Mouse (Mus musculus): ENCODE results near the gene Galnt13.
"Not testable (repeated sequence)": the region's sequence is repeated elsewhere in the genome, so short reads cannot be mapped to it uniquely, and the experiment has no call there.

Gene Galnt13

DNA sequence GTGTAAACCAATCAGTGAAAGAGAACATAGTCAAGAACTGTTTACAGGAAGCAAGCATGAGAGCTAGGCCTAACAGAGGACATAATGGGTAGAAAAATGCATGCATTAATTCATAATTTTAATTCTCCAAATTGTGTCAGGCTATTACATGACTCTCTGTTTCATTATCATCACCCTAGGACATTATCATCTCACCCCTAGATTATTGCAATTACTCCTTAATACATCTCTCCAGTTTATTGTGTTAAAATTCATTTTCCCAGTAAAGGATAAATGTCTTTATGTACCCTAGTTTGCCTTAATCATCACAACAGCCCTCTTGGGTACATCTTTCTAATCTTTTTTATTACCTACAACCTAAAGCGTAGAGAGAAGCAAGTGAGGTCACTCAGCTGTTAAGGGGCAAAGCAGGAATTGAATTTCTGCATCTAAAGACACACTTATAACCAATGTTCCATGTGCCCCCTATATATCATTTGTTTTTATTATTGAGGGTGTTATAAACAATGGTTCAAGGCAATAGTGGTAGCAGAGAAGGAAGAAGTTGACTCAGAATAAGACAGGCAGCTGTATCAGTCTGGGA is 479.1 kb downstream of the Galnt13 start:
- no peak for DNase-seq (ENCODE audit: low spot score)

DNA sequence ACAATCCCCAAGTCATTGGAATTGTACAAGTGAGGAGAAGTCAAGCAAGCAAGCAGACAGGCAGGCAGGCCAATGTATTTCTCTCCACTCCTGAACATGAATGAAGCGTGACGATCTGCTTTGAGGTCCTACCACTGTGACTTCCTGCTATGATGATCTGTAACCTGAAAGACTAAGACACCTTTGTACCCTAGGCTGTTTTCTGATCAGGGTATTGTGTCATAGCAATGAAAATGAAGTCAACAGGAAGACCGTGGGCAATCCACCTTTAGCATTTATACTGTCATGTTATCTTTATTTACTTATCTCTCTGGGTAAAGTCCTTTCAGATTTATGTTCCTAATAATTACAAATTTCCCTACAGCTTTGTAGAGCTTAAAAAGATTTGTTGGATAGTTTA is 500.3 kb downstream of the Galnt13 start:
- no peak for DNase-seq (ENCODE audit: low spot score)

DNA sequence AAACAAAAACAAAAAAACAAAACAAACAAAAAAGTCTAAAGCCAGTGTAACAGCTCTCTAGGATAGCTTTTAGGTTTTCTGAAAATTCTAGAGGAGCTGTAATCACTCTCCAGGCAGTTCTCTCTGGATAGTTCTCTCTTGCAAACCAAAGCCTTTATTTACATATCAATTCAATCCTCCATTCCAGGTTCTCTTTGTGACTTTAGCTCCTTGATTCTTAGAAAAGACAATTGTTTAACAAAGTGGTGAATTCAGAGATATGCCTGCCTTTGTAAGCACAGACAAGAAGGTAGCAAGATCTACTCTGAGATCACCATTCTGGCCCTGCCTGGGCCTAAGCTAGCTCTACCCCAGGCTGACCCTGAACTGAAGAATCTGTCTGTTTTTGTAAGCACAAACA is 501.2 kb downstream of the Galnt13 start:
- no peak for DNase-seq (ENCODE audit: low spot score)

DNA sequence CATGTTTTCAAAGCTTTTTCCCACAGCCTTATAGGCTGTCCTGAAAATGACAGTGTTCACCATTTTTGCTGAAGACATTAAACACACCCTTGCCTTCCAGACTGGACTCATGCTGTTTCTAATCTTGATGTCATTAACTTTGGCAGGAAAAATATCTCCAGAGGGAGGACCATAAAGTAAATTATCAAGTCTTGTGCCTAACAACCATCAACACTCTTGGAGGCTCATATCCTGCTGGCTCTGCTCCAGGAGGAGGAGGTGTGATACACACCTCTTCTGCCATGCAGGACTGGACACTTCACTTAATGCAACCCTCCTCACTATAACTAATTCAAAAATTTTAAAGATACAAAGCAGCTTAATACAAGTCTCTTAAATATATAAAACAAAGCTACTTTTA is 502.0 kb downstream of the Galnt13 start:
- DNase-seq (ENCODE audit: low spot score), result no peak

DNA sequence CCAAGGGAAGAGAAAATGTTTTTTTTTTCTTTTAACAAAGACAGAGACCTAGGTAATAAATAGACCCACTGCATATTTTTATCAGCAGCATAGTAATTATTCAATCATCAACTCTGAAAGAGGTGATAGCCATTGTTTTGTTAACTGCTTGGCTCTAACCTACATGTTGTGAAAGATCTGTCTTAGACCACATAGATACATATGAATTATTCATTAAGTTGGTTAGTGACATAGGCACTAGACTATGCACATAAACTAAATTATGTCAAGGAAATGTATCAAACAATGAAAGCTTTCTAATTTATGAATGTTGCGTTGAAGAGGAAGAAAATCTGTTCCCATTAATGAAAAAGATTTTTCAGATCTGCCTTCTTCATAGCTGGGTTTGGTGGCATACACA is 507.3 kb downstream of the Galnt13 start:
- DNase-seq (ENCODE audit: low spot score), result no peak

DNA sequence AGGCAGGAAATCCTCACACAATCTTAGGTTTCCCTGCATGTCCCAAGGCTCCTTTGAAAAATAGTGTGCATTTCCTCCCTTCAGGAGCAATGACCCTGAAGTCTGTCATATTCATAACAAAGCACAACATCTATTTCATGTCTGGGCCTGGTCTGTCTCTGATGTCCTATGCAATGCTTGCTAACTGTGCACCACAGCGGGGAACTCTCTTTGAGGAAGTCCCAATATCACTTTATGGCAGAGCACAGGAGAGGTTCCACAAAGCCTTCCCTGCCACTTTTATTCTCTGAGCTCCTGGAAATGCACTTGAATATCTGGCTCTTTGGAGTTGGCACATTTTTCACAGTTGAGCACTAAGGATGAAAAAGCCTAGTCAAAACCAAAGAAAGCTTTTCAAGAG is 547.7 kb downstream of the Galnt13 start:
- DNase-seq (ENCODE audit: low spot score), result no peak

DNA sequence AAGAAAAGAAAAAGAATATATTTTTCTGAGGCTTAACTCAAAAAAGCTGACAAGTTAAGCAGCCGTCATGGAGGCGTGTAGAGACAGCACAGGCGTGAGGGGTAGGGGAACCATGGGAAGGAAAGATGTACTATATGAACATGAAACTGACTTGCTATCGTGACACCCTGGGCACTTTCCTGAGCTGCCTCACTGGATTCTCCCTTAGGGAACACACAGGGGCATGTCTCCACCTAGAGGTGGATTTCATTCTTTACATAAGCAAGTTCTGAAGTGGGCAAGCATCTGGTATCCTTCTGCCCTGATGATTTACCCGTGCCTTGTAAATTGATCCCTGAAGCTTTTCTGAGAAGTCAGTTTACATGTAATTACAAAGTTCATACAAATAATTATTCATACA is 586.4 kb downstream of the Galnt13 start:
- not testable (repeated sequence) for DNase-seq (ENCODE audit: low spot score)

DNA sequence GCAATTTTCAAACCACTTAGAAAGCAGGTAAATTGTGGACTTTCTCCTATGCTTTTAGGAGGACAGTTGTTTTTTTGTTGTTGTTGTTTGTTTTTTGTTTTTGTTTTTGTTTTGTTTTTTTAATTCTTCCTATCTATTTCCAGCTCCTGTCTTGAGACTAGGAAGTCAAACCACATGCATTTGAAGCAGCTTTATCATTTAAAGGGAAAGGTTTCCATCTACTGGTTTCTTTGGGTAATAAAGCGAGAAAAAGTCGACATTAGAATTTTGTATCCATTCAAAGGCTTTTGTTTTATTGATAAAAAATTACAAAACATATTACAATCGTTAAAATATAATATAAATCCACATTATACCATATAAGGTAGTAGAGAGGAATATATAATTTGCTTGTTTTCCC is 598.5 kb downstream of the Galnt13 start:
- no peak for DNase-seq (ENCODE audit: low spot score)

DNA sequence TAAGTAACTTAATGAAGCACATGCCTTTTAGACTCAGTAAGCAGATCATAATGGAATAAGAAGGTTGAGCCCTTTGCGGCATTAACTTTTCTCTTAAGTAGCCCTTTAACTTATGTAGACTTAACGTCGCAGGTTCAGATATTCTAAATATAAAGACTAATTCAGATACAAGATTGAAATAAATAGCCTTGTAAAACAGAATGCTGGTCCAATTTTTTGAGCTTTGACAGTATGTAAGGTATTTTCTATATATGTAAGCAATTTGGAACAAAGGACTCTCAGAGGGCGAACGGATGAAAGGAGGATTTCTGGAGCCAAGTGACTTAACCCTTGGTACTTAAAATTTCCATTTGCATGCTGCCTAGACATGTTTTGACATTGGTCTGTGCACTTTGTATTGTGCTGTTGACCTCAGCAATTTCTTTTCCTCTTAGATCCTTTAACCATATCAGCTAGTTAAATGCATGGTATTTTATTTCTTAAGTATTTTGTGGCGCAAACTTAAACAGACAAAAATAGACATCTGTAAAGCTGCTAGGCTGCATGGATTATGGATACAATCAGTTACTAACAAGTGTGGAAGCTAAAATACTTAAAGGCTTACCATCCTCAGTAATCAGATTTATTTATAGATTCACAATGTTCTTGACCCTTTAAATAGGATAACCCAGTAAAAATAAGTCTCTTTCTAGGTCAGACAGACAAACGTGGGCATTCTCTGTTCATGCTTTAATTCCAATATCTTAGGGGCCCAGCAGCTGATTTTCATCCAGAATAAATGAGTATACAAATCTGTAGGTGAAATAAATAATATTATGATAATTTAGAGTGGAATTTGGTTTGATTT is 629.6 kb downstream of the Galnt13 start:
- DNase-seq (ENCODE audit: low spot score), result no peak

DNA sequence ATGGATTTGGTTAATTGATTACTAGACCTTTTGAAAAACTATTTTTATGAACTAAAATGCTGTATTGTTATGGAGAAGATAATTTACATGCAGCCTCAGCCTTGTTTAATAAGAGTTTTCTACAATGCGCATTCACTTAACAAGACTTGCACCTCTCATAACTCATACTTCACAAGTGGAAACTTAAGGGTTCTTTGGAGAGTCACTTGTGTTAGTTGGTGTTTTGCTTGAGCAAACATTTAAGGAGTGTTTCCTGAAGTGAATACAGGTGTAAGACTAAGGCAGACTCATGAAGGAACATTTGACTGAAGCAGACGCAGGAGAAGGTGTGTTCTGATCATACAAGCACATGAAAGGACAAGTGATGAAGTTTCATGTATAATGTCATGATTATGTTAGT is 649.5 kb downstream of the Galnt13 start:
- DNase-seq (ENCODE audit: low spot score), result no peak

DNA sequence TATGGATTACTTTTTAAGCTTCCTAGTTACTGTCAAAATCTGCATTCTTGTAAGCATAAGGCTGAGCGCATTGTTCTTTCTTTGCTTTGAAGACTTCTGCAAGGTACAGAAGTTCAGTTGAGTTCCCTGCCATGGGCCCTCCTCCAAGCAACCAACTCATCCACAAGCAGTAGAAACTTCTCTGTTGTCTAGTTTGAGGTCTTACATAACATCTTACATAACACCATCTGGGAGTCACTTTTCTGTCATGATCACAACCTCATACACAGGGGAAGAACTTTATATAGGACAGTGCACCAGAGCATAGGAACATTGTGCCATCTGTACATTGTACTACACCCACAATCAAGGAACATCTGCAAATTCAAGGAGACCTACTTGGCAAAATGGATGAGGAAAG is 651.9 kb downstream of the Galnt13 start:
- DNase-seq (ENCODE audit: low spot score), result no peak

DNA sequence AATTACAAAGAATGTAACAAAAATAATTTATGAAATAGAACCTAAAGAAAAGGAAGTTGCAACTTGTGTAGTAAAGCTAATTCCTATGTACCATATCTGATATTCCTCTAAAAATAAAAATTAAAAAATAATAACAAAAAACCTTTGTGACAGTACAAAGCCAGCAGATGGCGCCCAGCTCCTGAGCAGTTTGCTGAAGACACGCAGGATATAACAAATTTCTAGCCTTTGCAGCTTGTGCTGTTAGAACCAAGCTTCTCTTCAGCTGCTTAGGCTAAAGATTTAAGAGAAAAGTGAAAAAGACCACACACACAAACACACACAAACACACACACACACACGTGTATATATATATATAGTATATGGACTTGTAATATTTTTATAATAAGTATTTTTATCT is 654.2 kb downstream of the Galnt13 start:
- no peak for DNase-seq (ENCODE audit: low spot score)

DNA sequence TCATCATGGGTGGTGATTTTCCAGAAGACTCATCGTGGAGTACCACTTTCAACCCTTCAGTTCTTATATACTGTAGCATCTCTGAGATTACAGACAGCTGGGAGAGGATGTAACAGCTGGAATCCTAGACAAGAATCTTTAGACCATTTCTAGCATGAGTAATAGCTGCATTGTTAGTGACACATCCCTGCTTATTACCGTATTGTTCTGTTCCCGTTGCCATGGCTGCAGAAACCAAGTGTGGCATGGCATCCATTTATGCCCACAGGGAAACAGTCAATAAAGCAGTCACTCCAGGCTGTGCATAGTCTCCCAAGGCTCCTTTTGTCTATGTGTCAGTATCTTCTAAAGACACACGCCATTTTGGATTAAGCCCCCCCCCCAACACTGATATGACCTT is 655.4 kb downstream of the Galnt13 start:
- no peak for DNase-seq (ENCODE audit: low spot score)

DNA sequence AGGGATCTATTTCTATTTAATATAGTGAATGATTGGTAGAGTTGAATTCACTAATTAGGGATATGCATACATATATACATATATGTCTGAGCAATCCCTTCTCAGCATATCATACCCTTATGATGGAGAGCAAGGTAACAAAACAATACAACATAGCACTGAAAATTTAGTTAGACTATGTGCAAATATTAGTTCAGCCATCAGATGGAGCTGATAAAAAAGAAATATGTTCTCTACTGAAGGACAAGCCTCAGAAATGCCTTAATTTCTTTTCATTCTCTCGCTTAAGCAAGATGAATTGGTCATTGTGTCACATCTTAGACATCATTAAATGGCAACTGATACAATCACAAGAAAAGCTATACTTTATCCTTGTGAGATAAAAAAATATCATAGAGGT is 663.0 kb downstream of the Galnt13 start:
- no peak for DNase-seq (ENCODE audit: low spot score)

DNA sequence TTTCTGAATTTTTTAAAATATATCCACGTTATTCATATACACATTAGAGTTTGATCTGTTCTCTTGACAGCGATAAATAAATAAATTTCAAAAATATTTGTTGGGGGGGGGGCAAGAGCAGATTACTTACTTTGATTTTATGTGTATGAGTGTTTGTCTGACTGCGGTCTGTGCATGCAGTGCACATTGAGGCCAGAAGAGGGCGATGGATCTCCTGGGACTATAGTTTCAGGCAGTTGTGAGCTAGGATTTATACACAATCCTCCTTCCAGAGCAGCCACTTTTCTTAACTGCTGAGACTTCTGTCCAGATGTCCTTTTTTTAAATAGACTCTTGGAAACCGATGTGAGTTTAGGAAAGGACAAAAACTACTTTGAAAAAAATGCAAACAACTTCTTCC is 665.2 kb downstream of the Galnt13 start:
- no peak for DNase-seq (ENCODE audit: low spot score)

DNA sequence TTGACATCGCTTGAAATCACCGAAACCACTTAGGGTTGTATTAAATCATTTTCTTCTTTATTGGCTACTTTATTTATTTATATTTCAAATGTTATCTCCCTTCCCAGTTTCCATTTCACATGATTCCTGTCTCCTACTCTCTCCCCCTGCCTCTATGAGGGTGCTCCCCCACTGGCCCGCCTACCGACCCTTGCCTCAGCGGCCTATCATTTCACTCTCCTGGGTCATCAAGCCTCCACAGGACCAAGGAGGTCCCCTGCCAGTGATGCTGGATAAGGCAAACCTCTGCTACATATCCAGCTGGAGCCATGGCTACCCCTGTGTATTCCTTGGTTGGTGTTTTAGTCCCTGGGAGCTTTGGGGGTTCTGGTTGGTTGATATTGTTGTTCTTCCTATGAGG is 667.4 kb downstream of the Galnt13 start:
- DNase-seq (ENCODE audit: low spot score), result no peak

DNA sequence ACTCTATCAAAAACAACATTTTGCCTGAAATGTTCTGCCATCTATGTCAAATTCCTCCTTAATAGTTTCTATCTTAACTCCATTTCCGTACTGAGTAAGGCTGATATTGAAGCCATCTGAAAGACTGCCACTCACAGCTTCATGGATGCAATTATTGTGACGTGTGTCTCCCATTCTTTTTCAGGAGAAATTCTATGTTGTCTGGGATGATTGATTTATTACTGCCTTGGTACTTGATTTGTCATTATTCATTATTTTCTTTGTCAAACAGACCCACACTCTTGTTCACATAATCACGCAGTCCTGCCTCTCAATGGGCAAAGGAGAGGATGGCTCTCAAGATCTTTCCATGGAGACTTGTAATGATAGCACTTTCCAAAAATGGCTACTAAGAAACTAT is 671.7 kb downstream of the Galnt13 start:
- no peak for DNase-seq (ENCODE audit: low spot score)

DNA sequence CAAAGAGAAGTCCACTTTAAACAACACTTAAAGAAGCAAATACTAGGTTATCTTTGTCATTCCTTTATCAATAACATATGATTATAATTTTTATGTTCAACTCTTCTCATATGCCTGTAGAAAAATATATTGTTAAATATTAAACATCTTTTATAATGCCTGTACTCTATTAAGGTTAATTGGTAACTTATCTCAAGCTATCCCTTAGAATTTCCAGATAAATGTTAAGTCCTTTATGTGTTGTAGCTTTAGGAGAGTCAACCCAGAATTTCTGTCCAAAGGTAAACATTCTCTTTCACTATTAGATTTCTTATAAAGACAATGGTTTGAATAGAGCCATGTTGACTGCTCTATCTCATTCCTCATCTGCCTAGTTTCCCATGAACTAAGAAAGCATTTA is 717.0 kb downstream of the Galnt13 start:
- DNase-seq (ENCODE audit: low spot score), result no peak

DNA sequence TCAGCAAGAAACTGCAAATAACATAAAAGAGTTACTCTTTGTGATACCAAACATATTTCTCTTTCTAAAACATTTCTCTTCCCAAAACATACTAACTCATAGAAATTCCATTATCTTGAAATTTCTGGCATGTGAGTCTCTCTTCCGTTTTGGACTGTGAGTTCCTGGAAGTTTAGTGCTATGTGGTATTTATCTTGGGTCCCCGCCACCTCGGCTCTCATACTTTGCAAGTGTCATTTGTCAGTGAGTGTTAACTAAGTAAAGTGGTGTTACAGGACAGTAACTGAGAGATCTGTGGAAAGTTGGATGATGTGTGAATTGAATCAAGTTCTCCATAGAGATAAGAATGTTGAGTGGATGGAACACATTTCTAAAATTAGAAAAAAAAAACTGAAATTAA is 728.7 kb downstream of the Galnt13 start:
- no peak for DNase-seq (ENCODE audit: low spot score)

All from T-cell, adult 2 months (primary cell).